Comparison of ENCODE assay signal across 19 mouse cellular contexts in genomic region chr14:122909368-122910091, GRCm38 (mm10). TPM values are rescaled to one million over a fixed set of nuclear protein-coding genes. Genes with fewer than 3 reads are reported as not detected.
A peak's percentile ranks its signal among the peaks of the same experiment; 100 is the strongest.
DNase-seq lines count a peak whose midpoint lies in the region; ATAC-seq and TF ChIP-seq lines count a peak whose summit lies in the region.
"Had no signal": no experiment of that assay in that cellular context is flagged by ENCODE, and none has a peak within 500 bp of the region (broad histone marks: within the 10 kb centered on the region; RNA-seq: fewer than 3 reads in every experiment).

No protein-coding gene starts in this region.

- no peak for ATAC-seq in liver, embryonic 13.5 days (ENCODE audit: low read depth)
- ATAC-seq in intestine, embryonic 15.5 days: peak; percentile 76
- peak; percentile 22; the same call in 1 of the 2 replicates for ATAC-seq in liver, embryonic 16.5 days (ENCODE audit: low read depth)
- peak; percentile 71 for ATAC-seq in stomach, embryonic 15.5 days (ENCODE audit: insufficient read depth, low FRiP score, low read depth)
- ATAC-seq in forebrain, postnatal 0 days: no peak
- ATAC-seq in midbrain, embryonic 13.5 days: no peak
- ATAC-seq: forebrain, embryonic 16.5 days had no signal

- H3K27ac ChIP-seq in liver, embryonic 13.5 days: peak overlapping the region; percentile 32; the same call in 1 of the 2 replicates
- H3K27ac ChIP-seq in intestine, embryonic 15.5 days: peak overlapping the region; percentile 54; the same call in 1 of the 2 replicates
- H3K27ac ChIP-seq in liver, embryonic 16.5 days (ENCODE audit: low read length): peak overlapping the region; percentile 30; the same call in 1 of the 2 replicates
- H3K27ac ChIP-seq in stomach, embryonic 15.5 days: peak overlapping the region; percentile 18; the same call in 1 of the 2 replicates
- H3K27ac ChIP-seq in forebrain, postnatal 0 days (ENCODE audit: low read depth, low read length): no peak overlapping the region
- no peak overlapping the region for H3K27ac ChIP-seq in midbrain, embryonic 13.5 days
- H3K27ac ChIP-seq: forebrain, embryonic 10.5 days; heart, adult 2 months; hindbrain, embryonic 13.5 days; left cerebral cortex, adult 2 months; midbrain, embryonic 10.5 days had no signal

- no peak overlapping the region for H3K9ac ChIP-seq in liver, embryonic 13.5 days
- no peak overlapping the region for H3K9ac ChIP-seq in intestine, embryonic 15.5 days
- H3K9ac ChIP-seq in liver, embryonic 16.5 days (ENCODE audit: low read depth, low read length): no peak overlapping the region
- H3K9ac ChIP-seq in stomach, embryonic 15.5 days: no peak overlapping the region
- no peak overlapping the region for H3K9ac ChIP-seq in forebrain, postnatal 0 days
- no peak overlapping the region for H3K9ac ChIP-seq in midbrain, embryonic 13.5 days (replicated peaks)
- H3K9ac ChIP-seq: hindbrain, embryonic 13.5 days had no signal

- peaks cover 14% of the 10 kb centered on the region; the same call in 1 of the 2 replicates for H3K4me1 ChIP-seq in liver, embryonic 13.5 days (replicated peaks)
- H3K4me1 ChIP-seq in intestine, embryonic 15.5 days (replicated peaks): no peaks in the 10 kb centered on the region
- no peaks in the 10 kb centered on the region; the same call in 1 of the 2 replicates for H3K4me1 ChIP-seq in liver, embryonic 16.5 days (ENCODE audit: control insufficient read depth, low read depth, low read length)
- 0 out of 2 replicates have a peak, but pooled peaks cover 4% of the 10 kb centered on the region for H3K4me1 ChIP-seq in stomach, embryonic 15.5 days
- no peaks in the 10 kb centered on the region for H3K4me1 ChIP-seq in forebrain, postnatal 0 days (ENCODE audit: insufficient read depth)
- peaks cover 11% of the 10 kb centered on the region for H3K4me1 ChIP-seq in midbrain, embryonic 13.5 days (replicated peaks)

- no peak for TF ChIP-seq CTCF in forebrain, postnatal 0 days (IDR thresholded peaks at IDR 0.05; ENCODE audit: low read depth)

- H3K4me2 ChIP-seq in liver, embryonic 13.5 days: no peak overlapping the region
- H3K4me2 ChIP-seq in intestine, embryonic 15.5 days (replicated peaks): peak overlapping the region; percentile 24; the same call in 1 of the 2 replicates
- no peak overlapping the region; the same call in 1 of the 2 replicates for H3K4me2 ChIP-seq in liver, embryonic 16.5 days (ENCODE audit: low read depth, low read length)
- no peak overlapping the region for H3K4me2 ChIP-seq in stomach, embryonic 15.5 days
- H3K4me2 ChIP-seq in forebrain, postnatal 0 days (ENCODE audit: low read depth): no peak overlapping the region
- H3K4me2 ChIP-seq in midbrain, embryonic 13.5 days (replicated peaks): no peak overlapping the region
- H3K4me2 ChIP-seq: hindbrain, embryonic 13.5 days had no signal

- DNase-seq in liver, embryonic 13.5 days: no peak
- no peak for DNase-seq in liver
- DNase-seq in forebrain, postnatal 0 days: no peak
- DNase-seq: adrenal gland, postnatal 25 days; cerebellum, adult 9-11 months; gastrocnemius, postnatal 36 days; heart, adult 2 months; kidney, postnatal 4 days; layer of hippocampus, adult 9-11 months; thymus, postnatal 14 days had no signal

- no peaks in the 10 kb centered on the region for H3K27me3 ChIP-seq in liver, embryonic 13.5 days
- H3K27me3 ChIP-seq in intestine, embryonic 15.5 days (replicated peaks): no peaks in the 10 kb centered on the region
- H3K27me3 ChIP-seq in liver, embryonic 16.5 days (ENCODE audit: control insufficient read depth, insufficient read depth, low read depth, low read length): no peaks in the 10 kb centered on the region
- H3K27me3 ChIP-seq in stomach, embryonic 15.5 days (replicated peaks): no peaks in the 10 kb centered on the region
- H3K27me3 ChIP-seq in forebrain, postnatal 0 days (ENCODE audit: insufficient read depth, low read length): 0 out of 2 replicates have a peak, but pooled peaks cover 3% of the 10 kb centered on the region
- H3K27me3 ChIP-seq in midbrain, embryonic 13.5 days: peaks cover 35% of the 10 kb centered on the region

- WGBS in liver, embryonic 13.5 days (ENCODE audit: insufficient replicate concordance): 72% methylated on average over 5 of the region's 5 CpGs
- WGBS in intestine, embryonic 15.5 days: 58% methylated on average over 5 of the region's 5 CpGs
- WGBS in liver, embryonic 16.5 days (ENCODE audit: insufficient replicate concordance): 72% methylated on average over 5 of the region's 5 CpGs
- WGBS in stomach, embryonic 15.5 days: 60% methylated on average over 5 of the region's 5 CpGs
- 88% methylated on average over 5 of the region's 5 CpGs for WGBS in forebrain, postnatal 0 days
- 88% methylated on average over 5 of the region's 5 CpGs for WGBS in midbrain, embryonic 13.5 days

- H3K9me3 ChIP-seq in liver, embryonic 13.5 days (replicated peaks): no peaks in the 10 kb centered on the region
- H3K9me3 ChIP-seq in intestine, embryonic 15.5 days: no peaks in the 10 kb centered on the region
- no peaks in the 10 kb centered on the region for H3K9me3 ChIP-seq in liver, embryonic 16.5 days (replicated peaks; ENCODE audit: control insufficient read depth, low read length)
- H3K9me3 ChIP-seq in stomach, embryonic 15.5 days: no peaks in the 10 kb centered on the region
- peaks cover 8% of the 10 kb centered on the region; the same call in 1 of the 2 replicates for H3K9me3 ChIP-seq in forebrain, postnatal 0 days (ENCODE audit: low read length)
- H3K9me3 ChIP-seq in midbrain, embryonic 13.5 days: peaks cover 5% of the 10 kb centered on the region

- H3K4me3 ChIP-seq in liver, embryonic 13.5 days (replicated peaks): no peak overlapping the region
- H3K4me3 ChIP-seq in intestine, embryonic 15.5 days (replicated peaks): no peak overlapping the region
- H3K4me3 ChIP-seq in liver, embryonic 16.5 days (ENCODE audit: low read depth, low read length): no peak overlapping the region
- no peak overlapping the region for H3K4me3 ChIP-seq in stomach, embryonic 15.5 days (replicated peaks)
- H3K4me3 ChIP-seq in forebrain, postnatal 0 days (ENCODE audit: low read depth, low read length): no peak overlapping the region
- no peak overlapping the region for H3K4me3 ChIP-seq in midbrain, embryonic 13.5 days (replicated peaks)
- H3K4me3 ChIP-seq: forebrain, embryonic 10.5 days; heart, adult 2 months; hindbrain, embryonic 13.5 days; left cerebral cortex, adult 2 months; midbrain, embryonic 10.5 days had no signal

- H3K36me3 ChIP-seq in liver, embryonic 13.5 days: peaks cover 6% of the 10 kb centered on the region; the same call in 1 of the 2 replicates
- no peaks in the 10 kb centered on the region for H3K36me3 ChIP-seq in intestine, embryonic 15.5 days
- no peaks in the 10 kb centered on the region for H3K36me3 ChIP-seq in liver, embryonic 16.5 days (ENCODE audit: control insufficient read depth, insufficient read depth)
- no peaks in the 10 kb centered on the region for H3K36me3 ChIP-seq in stomach, embryonic 15.5 days
- H3K36me3 ChIP-seq in forebrain, postnatal 0 days (ENCODE audit: insufficient read depth): no peaks in the 10 kb centered on the region
- H3K36me3 ChIP-seq in midbrain, embryonic 13.5 days: peaks cover 8% of the 10 kb centered on the region; the same call in 1 of the 2 replicates

RNA-seq across cellular contexts. Expression of gene Ggact, which starts 4.0 kb away (rescaled TPM):
- 16.0 and 20.7 TPM in 2 replicates for polyA plus RNA-seq in liver, embryonic 13.5 days (2015; fragmentation: Nextera tagmentation; extraction: Ambion mirVana)
- 45.1 and 50.3 TPM in 2 replicates for polyA plus RNA-seq in intestine, embryonic 15.5 days (2015; fragmentation: Nextera tagmentation; extraction: Ambion mirVana)
- polyA plus RNA-seq in liver, embryonic 16.5 days (2015; fragmentation: Nextera tagmentation; extraction: Ambion mirVana): 17.7 and 18.6 TPM in 2 replicates
- 32.7 and 36.0 TPM in 2 replicates for polyA plus RNA-seq in stomach, embryonic 15.5 days (2015; fragmentation: Nextera tagmentation; extraction: Ambion mirVana)
- total RNA-seq in forebrain, postnatal 0 days (2014; rRNA removed): 16.4 and 18.8 TPM in 2 replicates
- 16.1 and 19.2 TPM in 2 replicates for polyA plus RNA-seq in forebrain, postnatal 0 days (2015; fragmentation: Nextera tagmentation; extraction: Ambion mirVana)
- 4.7 and 5.9 TPM in 2 replicates for polyA plus RNA-seq in midbrain, embryonic 13.5 days (2015; fragmentation: Nextera tagmentation; extraction: Ambion mirVana)

Comparison
In these comparisons a context has a peak if more than half of its experiments do, and no peak if none do; other contexts are left out.
1. ATAC-seq: peak in intestine, embryonic 15.5 days (single experiment), liver, embryonic 16.5 days (single experiment) and stomach, embryonic 15.5 days (single experiment); none in liver, embryonic 13.5 days (single experiment), forebrain, postnatal 0 days (single experiment) and midbrain, embryonic 13.5 days (single experiment).
2. H3K27ac ChIP-seq: peak in liver, embryonic 13.5 days (single experiment), intestine, embryonic 15.5 days (single experiment), liver, embryonic 16.5 days (single experiment) and stomach, embryonic 15.5 days (single experiment); none in forebrain, postnatal 0 days (single experiment) and midbrain, embryonic 13.5 days (single experiment).